Mouse (Mus musculus): ENCODE results near the gene Cacng1. TPM values are rescaled to one million over a fixed set of nuclear protein-coding genes. Genes with fewer than 3 reads are reported as not detected.

Cacng1 gene
- polyA plus RNA-seq (2017; shearing (Covaris generic)), result not detected

GRCm38 (mm10) chr11:107716332-107716938 is at the start of gene Cacng1:
TSS of gene Cacng1 (minus strand) at chr11:107716522.

Other genes starting within 250 kb of the Cacng1 start
- gene Pitpnc1, start 245.8 kb downstream of the Cacng1 start, polyA plus RNA-seq (2017; shearing (Covaris generic)), result 85.0 TPM
- gene Psmd12, start 237.0 kb downstream of the Cacng1 start, polyA plus RNA-seq (2017; shearing (Covaris generic)), result 123 TPM
- 48.4 TPM for gene Helz, start 168.6 kb downstream of the Cacng1 start, polyA plus RNA-seq (2017; shearing (Covaris generic))
- not detected for gene Cacng4, start 78.0 kb upstream of the Cacng1 start, polyA plus RNA-seq (2017; shearing (Covaris generic))
- not detected for gene Cacng5, start 198.5 kb upstream of the Cacng1 start, polyA plus RNA-seq (2017; shearing (Covaris generic))

All from CD4-positive, CD25-positive, alpha-beta regulatory T cell (primary cell).